Mouse (Mus musculus): ENCODE results near the gene 6330409D20Rik. TPM values are rescaled to one million over a fixed set of nuclear protein-coding genes. Genes with fewer than 3 reads are reported as not detected.

Gene 6330409D20Rik
- total RNA-seq, 2 experiments from 2014 or later: not detected

Small RNA genes lying within 50 kb of the gene (microRNA-seq; reads per million reads assigned to microRNA genes)
- 0 to 0.36 reads per million in 2 experiments for gene Mir2861
- gene Mir3960: 0 to 0.12 reads per million in 2 experiments
- 0 to 0.48 reads per million in 2 experiments for gene Mir8093

Other genes starting within 250 kb of the 6330409D20Rik start
- 1 to 10 TPM; 8.6 to 9.7 TPM for gene Fam102a, start 205.7 kb downstream of the 6330409D20Rik start, total RNA-seq (2021)
- 10 to 100 TPM; 21.4 to 22.7 TPM for gene Dpm2, start 170.2 kb downstream of the 6330409D20Rik start, total RNA-seq (2021)
- not detected for gene Pip5kl1, start 166.2 kb downstream of the 6330409D20Rik start, total RNA-seq (2021)
- gene 9430097D07Rik, start 165.3 kb downstream of the 6330409D20Rik start, total RNA-seq (2021): not detected
- 10 to 100 TPM; 22.8 to 23.6 TPM for gene St6galnac4, start 153.9 kb downstream of the 6330409D20Rik start, total RNA-seq (2021)
- gene St6galnac6, start 141.3 kb downstream of the 6330409D20Rik start, total RNA-seq (2021): 100 to 1,000 TPM in 1 of 2 experiments, 10 to 100 TPM in 1; 97.9 to 104 TPM
- 100 to 1,000 TPM; 595 to 617 TPM for gene Ak1, start 119.3 kb downstream of the 6330409D20Rik start, total RNA-seq (2021)
- gene Eng, start 94.4 kb downstream of the 6330409D20Rik start, total RNA-seq (2021): 100 to 1,000 TPM; 148 to 162 TPM
- gene Fpgs, start 36.9 kb downstream of the 6330409D20Rik start, total RNA-seq (2021): 1 to 10 TPM; 6.0 to 7.4 TPM
- gene Cdk9, start 27.9 kb downstream of the 6330409D20Rik start, total RNA-seq (2021): 10 to 100 TPM; 30.7 to 31.3 TPM
- 10 to 100 TPM; 37.4 to 39.4 TPM for gene Sh2d3c, start 20.0 kb downstream of the 6330409D20Rik start, total RNA-seq (2021)
- gene Tor2a, start 16.2 kb upstream of the 6330409D20Rik start, total RNA-seq (2021): 10 to 100 TPM; 10.7 to 12.1 TPM
- under 1 TPM; 0.07 to 0.24 TPM for gene Ttc16, start 34.6 kb upstream of the 6330409D20Rik start, total RNA-seq (2021)
- gene Ptrh1, start 34.8 kb upstream of the 6330409D20Rik start, total RNA-seq (2021): 1 to 10 TPM; 2.9 to 3.7 TPM
- gene Cfap157, start 43.4 kb upstream of the 6330409D20Rik start, total RNA-seq (2021): under 1 TPM; 0.17 to 0.24 TPM
- gene Stxbp1, start 106.2 kb upstream of the 6330409D20Rik start, total RNA-seq (2021): 10 to 100 TPM; 19.5 to 22.7 TPM
- 10 to 100 TPM; 31.2 to 33.4 TPM for gene Fam129b, start 135.1 kb upstream of the 6330409D20Rik start, total RNA-seq (2021)
- 10 to 100 TPM; 66.3 to 75.0 TPM for gene Rpl12, start 220.5 kb upstream of the 6330409D20Rik start, total RNA-seq (2021)
- gene Lrsam1, start 220.6 kb upstream of the 6330409D20Rik start, total RNA-seq (2021): 10 to 100 TPM; 12.0 to 13.4 TPM
- gene Slc2a8, start 241.1 kb upstream of the 6330409D20Rik start, total RNA-seq (2021): 10 to 100 TPM; 12.9 to 16.3 TPM

Data from heart, postnatal 14 days (tissue).